Mouse (Mus musculus) lung, postnatal 0 days (tissue): ENCODE measurements around the gene Chchd1. TPM values are rescaled to one million over a fixed set of nuclear protein-coding genes. Genes with fewer than 3 reads are reported as not detected.

Source experiments
- ATAC-seq: fragments of 200-750 bp; cut with Nextera tagmentation; 2 replicates; pipeline ENCODE4 v1.8.0; 2017; ENCODE audit warnings: moderate library complexity
- DNase-seq: peaks from one replicate; pipeline ENCODE4 v3.0.0-alpha.2; 2016; ENCODE audit warnings: low spot score
- H3K27ac ChIP-seq: fragments of 300-500 bp; sonication (generic); 2 replicates; pipeline ENCODE4 v1.5.1; 2014; ENCODE audit warnings: antibody characterized with exemption, mild to moderate bottlenecking, low read length, mixed read lengths
- H3K27me3 ChIP-seq: fragments of 300-500 bp; sonication (generic); replicated peaks from 2 replicates; pipeline ENCODE4 v1.6.1; 2014; ENCODE audit warnings: low read length, mixed read lengths; ENCODE audit not compliant: insufficient read depth
- H3K36me3 ChIP-seq: fragments of 300-500 bp; sonication (generic); 2 replicates; pipeline ENCODE4 v1.6.1; 2014; ENCODE audit warnings: low read length, mixed read lengths; ENCODE audit not compliant: insufficient read depth
- H3K4me1 ChIP-seq: fragments of 300-500 bp; sonication (generic); 2 replicates; pipeline ENCODE4 v1.6.1; 2014; ENCODE audit warnings: antibody characterized with exemption, low read depth, low read length, mixed read lengths; ENCODE audit not compliant: insufficient read depth
- H3K4me2 ChIP-seq: fragments of 300-500 bp; sonication (generic); replicated peaks from 2 replicates; pipeline ENCODE4 v1.6.1; 2014; ENCODE audit warnings: low read depth, mild to moderate bottlenecking, low read length, moderate library complexity, mixed read lengths
- H3K4me3 ChIP-seq: fragments of 300-500 bp; sonication (generic); 2 replicates; pipeline ENCODE4 v1.5.1; 2014; ENCODE audit warnings: low read depth, low read length
- H3K9ac ChIP-seq: fragments of 300-500 bp; sonication (generic); replicated peaks from 2 replicates; pipeline ENCODE4 v1.6.1; 2014; ENCODE audit warnings: low read depth, mild to moderate bottlenecking
- H3K9me3 ChIP-seq: fragments of 300-500 bp; sonication (generic); 2 replicates; pipeline ENCODE4 v1.6.1; 2016; ENCODE audit warnings: low read length, mixed read lengths
- CTCF ChIP-seq: IDR thresholded peaks from 2 replicates; pipeline ENCODE4 v1.5.1; 2016; ENCODE audit warnings: antibody characterized with exemption, mild to moderate bottlenecking
- EP300 ChIP-seq: IDR thresholded peaks from 2 replicates; pipeline ENCODE4 v1.6.1; 2016; ENCODE audit warnings: antibody characterized with exemption, mild to moderate bottlenecking, control low read depth
- WGBS: fragments of 180-500 bp; shearing (Covaris S2); extraction: QIAGEN DNeasy Blood & Tissue Kit; methylation state at CpG from one replicate; pipeline ENCODE4 v1.1.7; 2014; 5-methylcytosine and 5-hydroxymethylcytosine counted together
- polyA plus RNA-seq: library from polyadenylated mRNA; unstranded; fragments of >200 nt; fragmentation: Nextera tagmentation; extraction: Ambion mirVana; gene quantifications from 2 replicates; pipeline ENCODE4 v1.2.1, GENCODE M21; 2015

Chchd1 gene
- polyA plus RNA-seq, 1 experiment from 2014 or later = 109 TPM

GRCm38 (mm10) chr14:20718443-20718842, 15.6 kb downstream of the Chchd1 start:
- Histone ChIP-seq H3K4me3 (no peak overlapping the region), H3K27me3 (no peaks in the 10 kb centered on the region), H3K27ac (no peak overlapping the region), H3K9ac (no peak overlapping the region), H3K4me2 (no peak overlapping the region), H3K9me3 (no peaks in the 10 kb centered on the region), H3K4me1 (no peaks in the 10 kb centered on the region), H3K36me3 (peaks cover 74% of the 10 kb centered on the region)
- 92% methylated on average over 10 of the region's 10 CpGs for WGBS
- no peak for DNase-seq
- TF ChIP-seq CTCF (no peak), EP300 (no peak)
- ATAC-seq = no peak

DNA sequence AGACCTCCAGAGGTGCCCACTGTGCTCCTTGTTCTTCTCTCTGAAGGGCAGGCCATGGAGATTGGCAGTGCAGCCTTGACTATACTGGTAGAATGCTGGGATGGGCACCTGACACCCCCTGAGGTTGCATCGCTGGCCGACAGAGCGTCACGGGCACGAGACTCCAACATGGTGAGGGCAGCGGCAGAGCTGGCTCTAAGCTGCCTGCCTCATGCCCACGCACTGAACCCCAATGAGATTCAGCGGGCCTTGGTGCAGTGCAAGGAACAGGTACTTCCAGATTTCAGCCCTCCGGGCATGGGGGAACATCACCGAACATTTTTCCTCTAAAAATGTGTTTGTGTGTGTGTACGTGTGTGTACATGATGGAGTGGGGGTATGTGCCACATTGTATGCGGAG, 17.0 kb downstream of the Chchd1 start:
- Histone ChIP-seq H3K27ac (no peak overlapping the region), H3K9ac (no peak overlapping the region), H3K36me3 (peaks cover 70% of the 10 kb centered on the region), H3K4me2 (no peak overlapping the region), H3K9me3 (no peaks in the 10 kb centered on the region), H3K4me1 (no peaks in the 10 kb centered on the region), H3K4me3 (no peak overlapping the region), H3K27me3 (no peaks in the 10 kb centered on the region)
- ATAC-seq = no peak
- 88% methylated on average over 12 of the region's 12 CpGs for WGBS
- TF ChIP-seq EP300 (no peak), CTCF (no peak)
- DNase-seq = no peak

DNA sequence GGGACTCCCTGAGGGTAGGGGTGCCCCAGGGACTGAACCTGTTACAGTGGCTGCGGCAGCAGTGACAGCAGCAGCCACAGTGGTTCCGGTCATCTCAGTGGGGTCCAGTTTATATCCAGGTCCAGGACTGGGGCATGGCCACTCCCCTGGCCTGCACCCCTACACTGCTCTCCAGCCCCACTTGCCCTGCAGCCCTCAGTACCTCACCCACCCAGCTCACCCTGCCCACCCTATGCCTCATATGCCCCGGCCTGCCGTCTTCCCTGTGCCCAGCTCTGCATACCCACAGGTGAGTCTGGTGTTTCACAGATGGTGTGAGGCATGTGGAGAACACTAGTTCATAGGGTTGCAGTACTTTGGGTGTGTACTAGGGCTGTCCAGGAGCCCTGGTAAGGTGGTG, 18.6 kb downstream of the Chchd1 start:
- DNase-seq (no peak), ATAC-seq (0 out of 2 replicates have a peak, but pooled peaks have one; percentile 12)
- no peak overlapping the region for H3K4me3 ChIP-seq
- H3K9me3 ChIP-seq = no peaks in the 10 kb centered on the region
- H3K36me3 ChIP-seq = peaks cover 76% of the 10 kb centered on the region
- 95% methylated on average over 4 of the region's 4 CpGs for WGBS
- H3K4me1 ChIP-seq = no peaks in the 10 kb centered on the region
- H3K27ac ChIP-seq = no peak overlapping the region
- no peak overlapping the region for H3K9ac ChIP-seq
- H3K27me3 ChIP-seq = no peaks in the 10 kb centered on the region
- no peak for TF ChIP-seq CTCF
- TF ChIP-seq EP300 = no peak
- no peak overlapping the region for H3K4me2 ChIP-seq

DNA sequence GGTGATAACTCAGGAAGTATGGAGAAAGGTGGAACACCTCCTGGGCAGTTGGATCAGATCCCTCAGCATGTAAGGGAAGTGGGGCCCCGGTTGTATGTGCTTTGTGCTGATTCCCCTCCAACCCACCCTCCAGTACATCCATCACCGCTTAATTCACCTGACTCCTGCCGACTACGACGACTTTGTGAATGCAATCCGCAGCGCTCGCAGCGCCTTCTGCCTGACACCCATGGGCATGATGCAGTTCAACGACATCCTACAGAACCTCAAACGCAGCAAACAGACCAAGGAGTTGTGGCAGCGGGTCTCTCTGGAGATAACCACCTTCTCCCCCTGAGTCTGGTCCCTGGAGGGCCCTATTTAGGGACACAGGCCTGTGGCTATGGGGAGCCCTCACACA, 20.2 kb downstream of the Chchd1 start:
- no peak overlapping the region for H3K27ac ChIP-seq
- WGBS = 89% methylated on average over 12 of the region's 12 CpGs
- H3K9me3 ChIP-seq = no peaks in the 10 kb centered on the region
- H3K36me3 ChIP-seq = peaks cover 75% of the 10 kb centered on the region
- H3K27me3 ChIP-seq = no peaks in the 10 kb centered on the region
- DNase-seq (no peak), ATAC-seq (no peak)
- no peak overlapping the region for H3K4me3 ChIP-seq
- no peaks in the 10 kb centered on the region for H3K4me1 ChIP-seq
- no peak for TF ChIP-seq EP300
- no peak for TF ChIP-seq CTCF
- no peak overlapping the region for H3K4me2 ChIP-seq
- H3K9ac ChIP-seq = no peak overlapping the region

- peak; percentile 71 for DNase-seq
- 9% methylated on average over 5 of the region's 5 CpGs for WGBS
These were observed 21.2 kb downstream of the Chchd1 start for GRCm38 (mm10) chr14:20724043-20724442.

GRCm38 (mm10) chr14:20725660-20726339, 23.0 kb downstream of the Chchd1 start:
- ATAC-seq = no peak
- 69% methylated on average over 6 of the region's 6 CpGs for WGBS
- Histone ChIP-seq H3K27me3 (no peaks in the 10 kb centered on the region), H3K4me3 (no peak overlapping the region), H3K9me3 (no peaks in the 10 kb centered on the region), H3K4me2 (no peak overlapping the region), H3K9ac (no peak overlapping the region), H3K4me1 (no peaks in the 10 kb centered on the region), H3K36me3 (peaks cover 69% of the 10 kb centered on the region), H3K27ac (no peak overlapping the region)
- TF ChIP-seq EP300 (no peak), CTCF (no peak)
- no peak for DNase-seq

More at GRCm38 (mm10) chr14:20724043-20724442, 21.2 kb downstream of the Chchd1 start:
- Histone ChIP-seq H3K4me2 (no peak overlapping the region), H3K9ac (no peak overlapping the region), H3K27ac (no peak overlapping the region), H3K4me3 (no peak overlapping the region), H3K27me3 (no peaks in the 10 kb centered on the region), H3K9me3 (no peaks in the 10 kb centered on the region), H3K4me1 (no peaks in the 10 kb centered on the region), H3K36me3 (peaks cover 74% of the 10 kb centered on the region)
- ATAC-seq = peak; percentile 50
- TF ChIP-seq EP300 (no peak), CTCF (peak; percentile 86)

GRCm38 (mm10) chr14:20729871-20730270, 27.1 kb downstream of the Chchd1 start:
- Histone ChIP-seq H3K4me3 (no peak overlapping the region), H3K27me3 (no peaks in the 10 kb centered on the region), H3K9me3 (no peaks in the 10 kb centered on the region), H3K4me2 (no peak overlapping the region), H3K36me3 (peaks cover 39% of the 10 kb centered on the region), H3K4me1 (peaks cover 6% of the 10 kb centered on the region; the same call in 1 of the 2 replicates), H3K9ac (no peak overlapping the region), H3K27ac (no peak overlapping the region)
- ATAC-seq (no peak), DNase-seq (no peak)
- TF ChIP-seq CTCF = no peak
- no peak for TF ChIP-seq EP300
- WGBS = 90% methylated on average over 9 of the region's 9 CpGs
